ENCODE assay signal across 8 mouse cellular contexts in genomic region chr7:121034701-121035141, GRCm38 (mm10). TPM values are rescaled to one million over a fixed set of nuclear protein-coding genes. Genes with fewer than 3 reads are reported as not detected.
DNase-seq lines count a peak whose midpoint lies in the region; ATAC-seq and TF ChIP-seq lines count a peak whose summit lies in the region.

No protein-coding gene starts in this region.

- 2% methylated on average over 52 of the region's 63 CpGs for WGBS in heart, adult 2 months
- WGBS in forebrain, embryonic 14.5 days: under 1% methylated on average over 52 of the region's 63 CpGs
- WGBS in limb, embryonic 10.5 days: under 1% methylated on average over 55 of the region's 63 CpGs
- WGBS in midbrain, postnatal 0 days: 0% methylated on average over 5 of the region's 63 CpGs

- H3K9ac ChIP-seq in heart, adult 2 months (ENCODE audit: low read depth, low read length): peak overlapping the region; percentile 97
- peak overlapping the region; percentile 99 for H3K9ac ChIP-seq in forebrain, embryonic 14.5 days (ENCODE audit: low read length)
- H3K9ac ChIP-seq in midbrain, postnatal 0 days (replicated peaks; ENCODE audit: low read length, poor library complexity, severe bottlenecking): peak overlapping the region; percentile 99

- peak; percentile 79 for ATAC-seq in forebrain, embryonic 14.5 days
- peak; percentile 82 for ATAC-seq in midbrain, postnatal 0 days (ENCODE audit: low FRiP score)

- intact Hi-C loops in heart, adult 2 months (cut with DNase I): loop anchor here (2.0 to 10.0 kb wide), 4 partner anchors 38 to 400 kb away; partner anchors contain the start of genes Cdr2, Igsf6, Mfsd13b and Uqcrc2
- intact Hi-C loops in heart, postnatal 25 days (cut with DNase I): loop anchor here (2.0 to 10.0 kb wide), 3 partner anchors 38 to 200 kb away; partner anchors contain the start of genes Cdr2, Igsf6 and Mfsd13b

- H3K27ac ChIP-seq in heart, adult 2 months: peak overlapping the region; percentile 97
- H3K27ac ChIP-seq in forebrain, embryonic 14.5 days (ENCODE audit: low read depth, low read length): peak overlapping the region; percentile 98
- H3K27ac ChIP-seq in limb, embryonic 10.5 days: peak overlapping the region; percentile 97
- H3K27ac ChIP-seq in midbrain, postnatal 0 days (ENCODE audit: low read depth, low read length): peak overlapping the region; percentile 95

- TF ChIP-seq EP300 in heart, adult 2 months (IDR thresholded peaks at IDR 0.05; ENCODE audit: insufficient read depth, low read depth, low read length): no peak

- peaks cover 2% of the 10 kb centered on the region; the same call in 1 of the 2 replicates for H3K79me2 ChIP-seq in heart, adult 2 months (replicated peaks; ENCODE audit: control insufficient read depth, insufficient read depth, low read length)

- no peak for TF ChIP-seq CTCF in heart, adult 2 months (IDR thresholded peaks at IDR 0.05)
- no peak for TF ChIP-seq CTCF in midbrain, postnatal 0 days (IDR thresholded peaks at IDR 0.05)

- no peak for TF ChIP-seq POLR2A in heart, adult 2 months (IDR thresholded peaks at IDR 0.05; ENCODE audit: insufficient read depth, low read depth, low read length)

- H3K9me3 ChIP-seq in forebrain, embryonic 14.5 days (replicated peaks; ENCODE audit: control insufficient read depth, low read length): no peaks in the 10 kb centered on the region
- no peaks in the 10 kb centered on the region for H3K9me3 ChIP-seq in limb, embryonic 10.5 days (replicated peaks)
- H3K9me3 ChIP-seq in midbrain, postnatal 0 days (ENCODE audit: low read length): no peaks in the 10 kb centered on the region

- H3K4me3 ChIP-seq in heart, adult 2 months: peak overlapping the region; percentile 98
- H3K4me3 ChIP-seq in forebrain, embryonic 14.5 days (ENCODE audit: low read depth, low read length): peak overlapping the region; percentile 94
- H3K4me3 ChIP-seq in limb, embryonic 10.5 days: peak overlapping the region; percentile 73
- H3K4me3 ChIP-seq in midbrain, postnatal 0 days (ENCODE audit: low read depth, low read length): peak overlapping the region; percentile 99

- H3K4me2 ChIP-seq in forebrain, embryonic 14.5 days (ENCODE audit: low read length): peak overlapping the region; percentile 71
- H3K4me2 ChIP-seq in midbrain, postnatal 0 days (ENCODE audit: low read depth, low read length, poor library complexity, severe bottlenecking): peak overlapping the region; percentile 71

- no peak for DNase-seq in heart, adult 2 months
- no peak for DNase-seq in heart, postnatal 25 days (ENCODE audit: low spot score)
- peak; percentile 75 for DNase-seq in thymus, postnatal 14 days
- no peak for DNase-seq in thymus, postnatal 36 days
- DNase-seq in forebrain, embryonic 14.5 days (ENCODE audit: low spot score): no peak
- DNase-seq in limb, embryonic 10.5 days (ENCODE audit: low spot score): no peak
- DNase-seq in midbrain, postnatal 0 days (ENCODE audit: low spot score): no peak
- no peak for DNase-seq in gastrocnemius, postnatal 10 days

- no peaks in the 10 kb centered on the region; the same call in 1 of the 2 replicates for H3K27me3 ChIP-seq in heart, adult 2 months (ENCODE audit: control insufficient read depth, insufficient read depth, low read length)
- H3K27me3 ChIP-seq in forebrain, embryonic 14.5 days (replicated peaks; ENCODE audit: control insufficient read depth, insufficient read depth, low read length): no peaks in the 10 kb centered on the region
- H3K27me3 ChIP-seq in limb, embryonic 10.5 days (ENCODE audit: low read depth, poor library complexity, severe bottlenecking): peaks cover 12% of the 10 kb centered on the region
- H3K27me3 ChIP-seq in midbrain, postnatal 0 days (ENCODE audit: insufficient read depth, low read length): peaks cover 3% of the 10 kb centered on the region; the same call in 1 of the 2 replicates

- H3K36me3 ChIP-seq in heart, adult 2 months (ENCODE audit: control insufficient read depth, insufficient read depth, low read length): peaks cover 5% of the 10 kb centered on the region
- H3K36me3 ChIP-seq in forebrain, embryonic 14.5 days (ENCODE audit: control insufficient read depth, insufficient read depth, low read length): no peaks in the 10 kb centered on the region
- H3K36me3 ChIP-seq in limb, embryonic 10.5 days: peaks cover 9% of the 10 kb centered on the region
- no peaks in the 10 kb centered on the region for H3K36me3 ChIP-seq in midbrain, postnatal 0 days (ENCODE audit: insufficient read depth, low read length)

- no peaks in the 10 kb centered on the region; the same call in 1 of the 2 replicates for H3K4me1 ChIP-seq in heart, adult 2 months (ENCODE audit: control insufficient read depth, insufficient read depth, low read length)
- H3K4me1 ChIP-seq in forebrain, embryonic 14.5 days (ENCODE audit: control insufficient read depth, insufficient read depth, low read length): peaks cover 19% of the 10 kb centered on the region
- H3K4me1 ChIP-seq in limb, embryonic 10.5 days: peaks cover 28% of the 10 kb centered on the region
- peaks cover 6% of the 10 kb centered on the region; the same call in 1 of the 2 replicates for H3K4me1 ChIP-seq in midbrain, postnatal 0 days (ENCODE audit: insufficient read depth, low read length)

RNA-seq across cellular contexts. Expression of gene Mettl9, which starts 0.5 kb away (rescaled TPM):
- 10 to 100 TPM; 80.7 to 85.1 TPM for total RNA-seq in heart, adult 2 months (2021)
- 23.5 and 40.2 TPM in 2 replicates for polyA plus RNA-seq in heart, adult 2 months (2012; rRNA removed)
- total RNA-seq in heart, postnatal 25 days (2021): 10 to 100 TPM; 77.5 to 80.5 TPM
- 235 and 236 TPM in 2 replicates for polyA plus RNA-seq in forebrain, embryonic 14.5 days (2014; fragmentation: Nextera tagmentation; extraction: Ambion mirVana)
- polyA plus RNA-seq in limb, embryonic 10.5 days (2016; fragmentation: Nextera tagmentation; extraction: Ambion mirVana): 205 and 223 TPM in 2 replicates
- total RNA-seq in midbrain, postnatal 0 days (2014; rRNA removed): 63.8 and 89.9 TPM in 2 replicates
- 134 and 140 TPM in 2 replicates for polyA plus RNA-seq in midbrain, postnatal 0 days (2015; fragmentation: Nextera tagmentation; extraction: Ambion mirVana)
- 10 to 100 TPM; 41.8 to 48.8 TPM for total RNA-seq in gastrocnemius, postnatal 10 days (2021)

RNA-seq across cellular contexts. Expression of gene Igsf6, which starts 39.7 kb away (rescaled TPM):
- 1 to 10 TPM in 1 of 2 experiments, under 1 TPM in 1; 0.98 to 1.5 TPM for total RNA-seq in heart, adult 2 months (2021)
- 0.76 TPM in 2 replicates for polyA plus RNA-seq in heart, adult 2 months (2012; rRNA removed)
- total RNA-seq in heart, postnatal 25 days (2021): 1 to 10 TPM; 1.7 TPM
- polyA plus RNA-seq in forebrain, embryonic 14.5 days (2014; fragmentation: Nextera tagmentation; extraction: Ambion mirVana): 0.61 and 0.87 TPM in 2 replicates
- polyA plus RNA-seq in limb, embryonic 10.5 days (2016; fragmentation: Nextera tagmentation; extraction: Ambion mirVana): 0.65 and 1.1 TPM in 2 replicates
- 0.66 and 0.77 TPM in 2 replicates for total RNA-seq in midbrain, postnatal 0 days (2014; rRNA removed)
- polyA plus RNA-seq in midbrain, postnatal 0 days (2015; fragmentation: Nextera tagmentation; extraction: Ambion mirVana): 0.63 and 0.74 TPM in 2 replicates
- total RNA-seq in gastrocnemius, postnatal 10 days (2021): 1 to 10 TPM in 1 of 2 experiments, under 1 TPM in 1; 0.78 to 1.5 TPM

RNA-seq across cellular contexts. Expression of gene Otoa, which starts 46.7 kb away (rescaled TPM):
- under 1 TPM in 1 of 2 experiments, not detected in 1; 0.30 TPM for total RNA-seq in heart, adult 2 months (2021)
- polyA plus RNA-seq in heart, adult 2 months (2012; rRNA removed): 0.10 TPM in 1 of 2 replicates, not detected in the other
- under 1 TPM; 0.14 to 0.21 TPM for total RNA-seq in heart, postnatal 25 days (2021)
- polyA plus RNA-seq in forebrain, embryonic 14.5 days (2014; fragmentation: Nextera tagmentation; extraction: Ambion mirVana): 0.06 and 0.07 TPM in 2 replicates
- not detected in 2 replicates for polyA plus RNA-seq in limb, embryonic 10.5 days (2016; fragmentation: Nextera tagmentation; extraction: Ambion mirVana)
- total RNA-seq in midbrain, postnatal 0 days (2014; rRNA removed): 0.47 TPM in 1 of 2 replicates, not detected in the other
- polyA plus RNA-seq in midbrain, postnatal 0 days (2015; fragmentation: Nextera tagmentation; extraction: Ambion mirVana): 0.23 and 0.42 TPM in 2 replicates
- total RNA-seq in gastrocnemius, postnatal 10 days (2021): 1 to 10 TPM; 1.0 to 1.5 TPM

RNA-seq across cellular contexts. Expression of gene Mfsd13b, which starts 52.4 kb away (rescaled TPM):
- total RNA-seq in heart, adult 2 months (2021): not detected
- polyA plus RNA-seq in heart, adult 2 months (2012; rRNA removed): 0.47 TPM in 1 of 2 replicates, not detected in the other
- not detected for total RNA-seq in heart, postnatal 25 days (2021)
- polyA plus RNA-seq in forebrain, embryonic 14.5 days (2014; fragmentation: Nextera tagmentation; extraction: Ambion mirVana): 0.10 and 0.57 TPM in 2 replicates
- 0.13 and 0.20 TPM in 2 replicates for polyA plus RNA-seq in limb, embryonic 10.5 days (2016; fragmentation: Nextera tagmentation; extraction: Ambion mirVana)
- total RNA-seq in midbrain, postnatal 0 days (2014; rRNA removed): 0.19 TPM in 1 of 2 replicates, not detected in the other
- polyA plus RNA-seq in midbrain, postnatal 0 days (2015; fragmentation: Nextera tagmentation; extraction: Ambion mirVana): 0.18 and 0.26 TPM in 2 replicates
- total RNA-seq in gastrocnemius, postnatal 10 days (2021): not detected

RNA-seq across cellular contexts. Expression of gene Cdr2, which starts 52.6 kb away (rescaled TPM):
- total RNA-seq in heart, adult 2 months (2021): 10 to 100 TPM in 1 of 2 experiments, 1 to 10 TPM in 1; 8.8 to 34.9 TPM
- 11.0 TPM in 2 replicates for polyA plus RNA-seq in heart, adult 2 months (2012; rRNA removed)
- 10 to 100 TPM; 14.8 to 21.9 TPM for total RNA-seq in heart, postnatal 25 days (2021)
- polyA plus RNA-seq in forebrain, embryonic 14.5 days (2014; fragmentation: Nextera tagmentation; extraction: Ambion mirVana): 11.3 and 11.9 TPM in 2 replicates
- 11.5 and 12.8 TPM in 2 replicates for polyA plus RNA-seq in limb, embryonic 10.5 days (2016; fragmentation: Nextera tagmentation; extraction: Ambion mirVana)
- total RNA-seq in midbrain, postnatal 0 days (2014; rRNA removed): 26.7 and 30.7 TPM in 2 replicates
- 8.4 and 9.1 TPM in 2 replicates for polyA plus RNA-seq in midbrain, postnatal 0 days (2015; fragmentation: Nextera tagmentation; extraction: Ambion mirVana)
- total RNA-seq in gastrocnemius, postnatal 10 days (2021): 10 to 100 TPM in 1 of 2 experiments, 1 to 10 TPM in 1; 6.9 to 10.9 TPM
